Mouse (Mus musculus): ENCODE results near the gene Ccz1. TPM values are rescaled to one million over a fixed set of nuclear protein-coding genes. Genes with fewer than 3 reads are reported as not detected.

Ccz1 gene
- polyA plus RNA-seq, 1 experiment from 2014 or later = 80.9 TPM

GRCm38 (mm10) chr5:143990086-143990485, 24.6 kb downstream of the Ccz1 start:
- H3K36me3 ChIP-seq = peaks cover 97% of the 10 kb centered on the region
- H3K4me3 ChIP-seq = no peak overlapping the region
- no peak overlapping the region for H3K4me2 ChIP-seq
- H3K4me1 ChIP-seq (replicated peaks) = no peaks in the 10 kb centered on the region
- H3K27me3 ChIP-seq = no peaks in the 10 kb centered on the region
- H3K27ac ChIP-seq = no peak overlapping the region
- 85% methylated on average over 11 of the region's 11 CpGs for WGBS
- no peaks in the 10 kb centered on the region for H3K9me3 ChIP-seq
- ATAC-seq (ENCODE audit: low FRiP score) = no peak
- no peak overlapping the region for H3K9ac ChIP-seq

- H3K27ac ChIP-seq = 0 out of 2 replicates have a peak overlapping the region, but pooled peaks have one; percentile 30
- no peak overlapping the region for H3K4me2 ChIP-seq
- no peaks in the 10 kb centered on the region for H3K27me3 ChIP-seq
- peaks cover 97% of the 10 kb centered on the region for H3K36me3 ChIP-seq
- WGBS = 78% methylated on average over 4 of the region's 4 CpGs
- H3K4me3 ChIP-seq = no peak overlapping the region
- no peaks in the 10 kb centered on the region for H3K4me1 ChIP-seq (replicated peaks)
- H3K9ac ChIP-seq = no peak overlapping the region
- ATAC-seq (ENCODE audit: low FRiP score) = no peak
- no peaks in the 10 kb centered on the region for H3K9me3 ChIP-seq
Measured at GRCm38 (mm10) chr5:143989046-143989445, 25.6 kb downstream of the Ccz1 start.

GRCm38 (mm10) chr5:143987596-143987995, 27.1 kb downstream of the Ccz1 start:
- 98% methylated on average over 3 of the region's 3 CpGs for WGBS
- Histone ChIP-seq H3K4me2 (no peak overlapping the region), H3K9me3 (no peaks in the 10 kb centered on the region), H3K27me3 (no peaks in the 10 kb centered on the region), H3K4me3 (no peak overlapping the region), H3K27ac (no peak overlapping the region), H3K36me3 (peaks cover 95% of the 10 kb centered on the region), H3K9ac (no peak overlapping the region), H3K4me1 (replicated peaks) (no peaks in the 10 kb centered on the region)
- ATAC-seq (ENCODE audit: low FRiP score) = no peak

- Histone ChIP-seq H3K9me3 (no peaks in the 10 kb centered on the region), H3K9ac (no peak overlapping the region), H3K4me2 (no peak overlapping the region), H3K4me3 (no peak overlapping the region), H3K4me1 (replicated peaks) (peaks cover 4% of the 10 kb centered on the region; the same call in 1 of the 2 replicates), H3K27me3 (no peaks in the 10 kb centered on the region), H3K27ac (no peak overlapping the region), H3K36me3 (peaks cover 73% of the 10 kb centered on the region)
- no peak for ATAC-seq (ENCODE audit: low FRiP score)
- 88% methylated on average over 7 of the region's 7 CpGs for WGBS
Measured at GRCm38 (mm10) chr5:143985381-143985780, 29.3 kb downstream of the Ccz1 start.

- peaks cover 43% of the 10 kb centered on the region for H3K36me3 ChIP-seq
- no peak overlapping the region for H3K27ac ChIP-seq
- H3K4me1 ChIP-seq (replicated peaks) = peaks cover 4% of the 10 kb centered on the region; the same call in 1 of the 2 replicates
- H3K9ac ChIP-seq = no peak overlapping the region
- 89% methylated on average over 2 of the region's 2 CpGs for WGBS
- no peaks in the 10 kb centered on the region for H3K9me3 ChIP-seq
- no peaks in the 10 kb centered on the region for H3K27me3 ChIP-seq
- no peak overlapping the region for H3K4me3 ChIP-seq
- H3K4me2 ChIP-seq = no peak overlapping the region
- no peak for ATAC-seq (ENCODE audit: low FRiP score)
Measured at GRCm38 (mm10) chr5:143982361-143982760, 32.3 kb downstream of the Ccz1 start.

- WGBS = 35% methylated on average over 9 of the region's 9 CpGs
- H3K4me3 ChIP-seq = no peak overlapping the region
- H3K27ac ChIP-seq = no peak overlapping the region
- H3K4me1 ChIP-seq (replicated peaks) = peaks cover 4% of the 10 kb centered on the region; the same call in 1 of the 2 replicates
- no peak for ATAC-seq (ENCODE audit: low FRiP score)
- peaks cover 30% of the 10 kb centered on the region for H3K36me3 ChIP-seq
- H3K9ac ChIP-seq = no peak overlapping the region
- H3K4me2 ChIP-seq = no peak overlapping the region
- no peaks in the 10 kb centered on the region for H3K27me3 ChIP-seq
- H3K9me3 ChIP-seq = no peaks in the 10 kb centered on the region
Measured at GRCm38 (mm10) chr5:143980858-143981257, 33.8 kb downstream of the Ccz1 start.

- WGBS = 87% methylated on average over 16 of the region's 16 CpGs
- H3K9me3 ChIP-seq = no peaks in the 10 kb centered on the region
- H3K36me3 ChIP-seq = no peaks in the 10 kb centered on the region
- H3K27me3 ChIP-seq = no peaks in the 10 kb centered on the region
- no peak overlapping the region for H3K27ac ChIP-seq
- H3K4me3 ChIP-seq = no peak overlapping the region
- ATAC-seq (ENCODE audit: low FRiP score) = no peak
- H3K9ac ChIP-seq = 0 out of 2 replicates have a peak overlapping the region, but pooled peaks have one; percentile 5
- peaks cover 4% of the 10 kb centered on the region; the same call in 1 of the 2 replicates for H3K4me1 ChIP-seq (replicated peaks)
- no peak overlapping the region for H3K4me2 ChIP-seq
Measured at GRCm38 (mm10) chr5:143976726-143977431, 37.8 kb downstream of the Ccz1 start.

GRCm38 (mm10) chr5:143976232-143976631, 38.4 kb downstream of the Ccz1 start:
- no peak overlapping the region for H3K4me3 ChIP-seq
- H3K4me2 ChIP-seq = no peak overlapping the region
- ATAC-seq (ENCODE audit: low FRiP score) = no peak
- H3K9ac ChIP-seq = no peak overlapping the region
- H3K4me1 ChIP-seq (replicated peaks) = peaks cover 4% of the 10 kb centered on the region; the same call in 1 of the 2 replicates
- no peaks in the 10 kb centered on the region for H3K9me3 ChIP-seq
- 92% methylated on average over 11 of the region's 11 CpGs for WGBS
- H3K27ac ChIP-seq = no peak overlapping the region
- H3K27me3 ChIP-seq = no peaks in the 10 kb centered on the region
- no peaks in the 10 kb centered on the region for H3K36me3 ChIP-seq

GRCm38 (mm10) chr5:143975631-143975933, 39.1 kb downstream of the Ccz1 start:
- WGBS = 76% methylated on average over 2 of the region's 2 CpGs
- Histone ChIP-seq H3K27me3 (no peaks in the 10 kb centered on the region), H3K4me1 (replicated peaks) (no peaks in the 10 kb centered on the region)

GRCm38 (mm10) chr5:143974931-143975630, 39.6 kb downstream of the Ccz1 start:
- Histone ChIP-seq H3K27ac (no peak overlapping the region), H3K9ac (no peak overlapping the region), H3K36me3 (no peaks in the 10 kb centered on the region), H3K4me3 (no peak overlapping the region), H3K9me3 (no peaks in the 10 kb centered on the region), H3K27me3 (no peaks in the 10 kb centered on the region), H3K4me2 (no peak overlapping the region), H3K4me1 (replicated peaks) (no peaks in the 10 kb centered on the region)
- ATAC-seq (ENCODE audit: low FRiP score) = 0 out of 2 replicates have a peak, but pooled peaks have one; percentile 39
- 54% methylated on average over 4 of the region's 4 CpGs for WGBS

More at GRCm38 (mm10) chr5:143975631-143975933, 39.1 kb downstream of the Ccz1 start:
- Histone ChIP-seq H3K9me3 (no peaks in the 10 kb centered on the region), H3K36me3 (no peaks in the 10 kb centered on the region), H3K4me3 (no peak overlapping the region), H3K27ac (no peak overlapping the region), H3K9ac (no peak overlapping the region), H3K4me2 (no peak overlapping the region)
- ATAC-seq (ENCODE audit: low FRiP score) = 0 out of 2 replicates have a peak, but pooled peaks have one; percentile 24

- H3K4me2 ChIP-seq = no peak overlapping the region
- no peaks in the 10 kb centered on the region for H3K4me1 ChIP-seq (replicated peaks)
- H3K36me3 ChIP-seq = no peaks in the 10 kb centered on the region
- H3K9me3 ChIP-seq = no peaks in the 10 kb centered on the region
- ATAC-seq (ENCODE audit: low FRiP score) = no peak
- no peak overlapping the region for H3K27ac ChIP-seq
- WGBS = 80% methylated on average over 3 of the region's 3 CpGs
- H3K27me3 ChIP-seq = no peaks in the 10 kb centered on the region
- H3K9ac ChIP-seq = no peak overlapping the region
- H3K4me3 ChIP-seq = no peak overlapping the region
Measured at GRCm38 (mm10) chr5:143972628-143973027, 42.0 kb downstream of the Ccz1 start.

- Histone ChIP-seq H3K9me3 (no peaks in the 10 kb centered on the region), H3K27ac (no peak overlapping the region), H3K4me2 (no peak overlapping the region), H3K4me3 (no peak overlapping the region), H3K27me3 (no peaks in the 10 kb centered on the region), H3K9ac (no peak overlapping the region), H3K36me3 (no peaks in the 10 kb centered on the region), H3K4me1 (replicated peaks) (no peaks in the 10 kb centered on the region)
- ATAC-seq (ENCODE audit: low FRiP score) = no peak
- 90% methylated on average over 12 of the region's 12 CpGs for WGBS
Measured at GRCm38 (mm10) chr5:143966671-143967070, 48.0 kb downstream of the Ccz1 start.
